ENCODE assay signal across 34 mouse cellular contexts in the genomic region with DNA sequence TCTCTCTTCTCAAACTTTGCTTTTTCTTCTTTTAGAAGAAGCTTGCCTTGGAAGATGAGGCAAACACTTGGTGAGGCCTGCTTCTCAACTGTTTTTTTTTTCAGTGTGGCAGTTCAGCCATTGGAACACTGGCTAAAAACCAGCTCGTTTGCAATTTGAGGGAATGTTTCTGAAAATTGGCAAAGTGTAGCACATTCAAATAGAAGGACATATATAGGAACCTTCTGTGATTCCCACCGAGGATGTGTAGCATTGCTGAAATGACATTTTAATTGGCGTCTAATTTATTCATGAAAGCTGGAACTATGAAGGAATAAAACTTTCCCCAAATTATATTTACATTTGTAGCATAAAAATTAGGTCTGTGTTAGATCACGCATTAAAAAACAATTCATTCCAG. TPM values are rescaled to one million over a fixed set of nuclear protein-coding genes. Genes with fewer than 3 reads are reported as not detected.
"Had no signal": no experiment of that assay in that cellular context is flagged by ENCODE, and none has a peak within 500 bp of the region (broad histone marks: within the 10 kb centered on the region; RNA-seq: fewer than 3 reads in every experiment).

No protein-coding gene starts in this region.

- H3K27me3 ChIP-seq: heart, embryonic 13.5 days; heart, embryonic 15.5 days; hindbrain, embryonic 13.5 days; hindbrain, embryonic 15.5 days; limb, embryonic 12.5 days; liver, embryonic 13.5 days; liver, embryonic 15.5 days had no signal

- ATAC-seq: hindbrain, postnatal 0 days; intestine, embryonic 16.5 days had no signal

- H3K36me3 ChIP-seq: heart, embryonic 13.5 days; heart, embryonic 15.5 days; hindbrain, embryonic 13.5 days; hindbrain, embryonic 15.5 days; kidney, embryonic 15.5 days; limb, embryonic 10.5 days; limb, embryonic 12.5 days; liver, embryonic 13.5 days; liver, embryonic 15.5 days had no signal

- H3K4me3 ChIP-seq: heart, adult 2 months; heart, embryonic 13.5 days; heart, embryonic 15.5 days; hindbrain, embryonic 13.5 days; hindbrain, embryonic 15.5 days; kidney, embryonic 15.5 days; layer of hippocampus, adult 2 months; left cerebral cortex, adult 2 months; limb, embryonic 10.5 days; limb, embryonic 12.5 days; liver, embryonic 13.5 days; liver, embryonic 15.5 days had no signal

- H3K9me3 ChIP-seq: heart, embryonic 13.5 days; heart, embryonic 15.5 days; hindbrain, embryonic 13.5 days; hindbrain, embryonic 15.5 days; kidney, embryonic 15.5 days; limb, embryonic 10.5 days; limb, embryonic 12.5 days; liver, embryonic 13.5 days; liver, embryonic 15.5 days had no signal

- DNase-seq: gastrocnemius, postnatal 14 days; gastrocnemius, postnatal 36 days; heart, adult 11 months; heart, adult 2 months; heart, postnatal 14 days; heart, postnatal 36 days; kidney, adult 11 months; kidney, adult 2 months; kidney, adult 9 months; kidney, postnatal 14 days; kidney, postnatal 36 days; liver; liver, embryonic 13.5 days had no signal

- H3K27ac ChIP-seq: heart, adult 2 months; heart, embryonic 13.5 days; heart, embryonic 15.5 days; hindbrain, embryonic 13.5 days; hindbrain, embryonic 15.5 days; hindbrain, postnatal 0 days; kidney, embryonic 15.5 days; kidney, postnatal 0 days; layer of hippocampus, adult 2 months; left cerebral cortex, adult 2 months; limb, embryonic 10.5 days; limb, embryonic 12.5 days; liver, embryonic 13.5 days; liver, embryonic 15.5 days had no signal

- H3K9ac ChIP-seq: heart, embryonic 13.5 days; heart, embryonic 15.5 days; hindbrain, embryonic 13.5 days; hindbrain, embryonic 15.5 days; kidney, embryonic 15.5 days; limb, embryonic 12.5 days; liver, embryonic 13.5 days; liver, embryonic 15.5 days had no signal

- H3K4me2 ChIP-seq: heart, embryonic 11.5 days; heart, embryonic 13.5 days; heart, embryonic 15.5 days; hindbrain, embryonic 13.5 days; hindbrain, embryonic 15.5 days; kidney, embryonic 15.5 days; limb, embryonic 12.5 days; liver, embryonic 11.5 days; liver, embryonic 13.5 days; liver, embryonic 15.5 days had no signal

- H3K4me1 ChIP-seq: heart, embryonic 13.5 days; heart, embryonic 15.5 days; hindbrain, embryonic 13.5 days; hindbrain, embryonic 15.5 days; kidney, embryonic 15.5 days; limb, embryonic 10.5 days; limb, embryonic 12.5 days; liver, embryonic 13.5 days; liver, embryonic 15.5 days had no signal

RNA-seq across cellular contexts. Expression of a gene that starts 11.7 kb away (rescaled TPM):
- total RNA-seq: hematopoietic stem cell, adult 5-6 weeks; hindbrain, postnatal 0 days; layer of hippocampus, postnatal 25 days; left cerebral cortex, postnatal 14 days; left cerebral cortex, postnatal 36 days had no signal
- polyA plus RNA-seq: gonadal fat pad, adult 2 months; large intestine, adult 2 months; liver, embryonic 13.5 days; liver, embryonic 15.5 days had no signal
